Mouse (Mus musculus) c-Kit-positive CD71-positive TER-119-negative erythroid progenitor cells, embryonic 14.5 days (primary cell): ENCODE data around the gene Fto.

Experiments used
- DNase-seq: peaks from one replicate; pipeline ENCODE4 v3.0.0-alpha.2; 2013; ENCODE audit warnings: low read depth

Fto gene

GRCm38 (mm10) chr8:91679451-91679850 lies 366.1 kb downstream of the Fto start:
- no peak for DNase-seq

DNA sequence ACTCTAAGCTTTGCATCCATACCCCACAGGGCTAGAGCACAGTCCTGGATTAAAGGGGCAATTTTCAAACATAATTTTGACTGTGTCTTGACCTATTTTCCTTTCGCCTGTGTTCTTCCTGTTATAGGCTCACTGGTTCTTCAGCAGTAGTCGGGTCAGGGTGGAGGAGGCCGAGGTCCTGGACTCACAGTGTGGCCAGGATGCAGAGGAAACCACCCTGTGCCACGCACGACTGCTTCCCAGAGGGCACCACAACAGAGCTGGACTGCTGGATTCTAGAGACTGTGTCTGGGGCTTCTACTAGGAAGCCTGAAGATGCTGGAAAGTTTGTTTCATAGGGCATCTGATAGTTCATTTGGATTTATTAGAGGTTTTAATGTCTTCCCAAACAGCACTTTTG lies 366.8 kb downstream of the Fto start:
- no peak for DNase-seq

DNA sequence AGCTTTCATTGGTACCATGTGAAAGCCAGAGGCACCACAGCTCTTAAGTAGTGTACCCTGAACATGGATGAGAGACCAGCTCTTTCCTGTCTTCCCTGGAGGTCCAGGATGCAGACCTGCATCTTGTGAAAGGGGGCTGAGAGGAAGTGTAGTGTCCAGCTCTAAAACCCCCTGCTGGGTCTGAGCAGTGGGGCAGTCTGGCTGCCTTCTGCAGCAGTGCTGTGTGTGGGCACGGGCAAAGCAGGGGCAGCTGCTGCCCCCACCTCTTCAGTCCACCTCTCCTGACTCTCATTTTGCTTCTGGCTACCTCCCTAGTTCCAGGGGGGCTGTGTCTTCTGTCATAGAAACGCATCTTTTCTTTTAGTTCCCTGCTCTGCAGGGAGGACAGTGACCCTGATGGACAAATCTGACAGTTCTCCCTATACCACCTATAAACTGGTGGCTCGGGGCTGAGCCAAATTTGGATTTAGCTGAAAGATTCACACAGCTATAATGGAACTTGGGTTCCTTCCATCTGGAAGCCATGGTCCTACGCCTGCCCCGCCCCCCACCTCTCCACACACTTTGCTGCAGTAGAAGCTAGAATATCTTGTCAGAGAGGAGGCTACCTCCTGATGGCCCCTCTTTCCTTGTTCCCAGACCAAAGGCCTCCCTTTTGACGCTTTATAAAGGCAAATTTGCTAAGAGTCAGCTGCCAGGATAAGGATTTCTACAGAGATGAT lies 371.4 kb downstream of the Fto start:
- no peak for DNase-seq

- no peak for DNase-seq
Measured at GRCm38 (mm10) chr8:91685408-91685807, 372.1 kb downstream of the Fto start.

DNA sequence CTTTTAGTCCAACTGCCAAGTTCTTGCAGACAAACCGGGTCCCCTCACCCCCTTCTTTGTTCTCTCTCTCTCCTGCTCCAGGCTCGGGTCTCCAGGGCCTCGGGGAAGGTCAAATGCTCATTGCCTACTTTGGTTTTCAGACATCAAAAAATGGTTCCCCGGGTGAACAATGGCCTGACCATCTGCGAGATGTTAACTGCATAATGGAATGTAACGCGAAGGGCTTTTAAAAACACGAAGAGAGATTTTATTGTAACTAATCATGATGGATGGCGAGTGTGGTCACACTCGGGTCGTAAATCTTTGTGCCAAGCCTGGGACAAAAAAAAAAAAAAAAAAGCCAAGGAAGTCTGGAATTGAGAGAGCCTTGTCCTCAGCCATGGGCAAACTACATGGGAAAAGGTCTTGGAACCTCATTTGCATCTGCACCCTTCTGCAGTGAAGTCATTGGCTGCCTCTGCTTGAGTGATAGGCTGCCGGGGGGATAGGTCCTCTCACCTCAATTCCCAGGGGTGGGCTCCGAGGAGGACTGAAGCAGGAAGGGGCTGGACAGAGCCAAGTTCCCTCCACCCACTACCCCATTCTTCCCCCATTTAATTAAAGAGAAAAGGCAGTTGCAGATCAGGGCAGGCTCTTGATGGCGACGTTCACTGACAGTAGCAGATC lies 378.9 kb downstream of the Fto start:
- no peak for DNase-seq

DNA sequence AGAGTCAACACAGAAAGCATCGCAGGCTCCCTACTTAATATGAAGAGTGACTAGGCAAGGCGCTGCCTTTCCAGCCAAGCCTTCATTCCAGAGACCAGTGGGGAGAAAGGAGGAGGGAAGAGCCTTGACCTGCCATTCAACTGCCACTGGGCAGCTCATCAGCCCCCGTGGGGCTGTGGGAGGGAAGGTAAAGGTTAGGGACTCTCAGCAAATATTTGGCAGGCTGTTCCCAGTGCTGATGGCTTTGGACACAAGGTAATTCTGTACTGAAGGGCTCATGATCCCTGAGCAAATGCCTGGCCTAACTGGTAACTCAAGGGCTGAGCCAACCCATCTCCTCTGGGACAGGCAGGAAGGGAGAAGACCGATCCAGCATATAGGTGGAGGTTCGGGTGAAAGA lies 393.2 kb downstream of the Fto start:
- DNase-seq, result no peak

DNA sequence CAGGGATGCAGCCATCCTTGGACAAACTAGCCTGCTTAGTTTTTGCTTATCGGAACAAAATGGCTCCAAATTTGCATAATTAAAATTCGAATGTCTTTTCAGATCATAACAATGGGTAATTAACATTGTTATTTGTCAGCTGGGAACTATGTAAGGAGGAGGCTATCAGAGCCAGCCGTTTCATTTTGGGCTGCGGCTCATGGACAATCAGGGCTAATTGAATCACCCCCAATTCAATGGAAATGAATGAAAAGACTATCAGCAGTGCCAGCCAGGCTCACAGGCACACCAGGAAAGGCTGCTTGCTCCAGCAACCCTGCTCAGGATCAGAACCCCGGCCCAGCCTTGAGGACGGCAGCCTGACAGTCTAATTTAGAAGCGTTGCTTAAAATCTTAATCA lies 395.3 kb downstream of the Fto start:
- no peak for DNase-seq

DNA sequence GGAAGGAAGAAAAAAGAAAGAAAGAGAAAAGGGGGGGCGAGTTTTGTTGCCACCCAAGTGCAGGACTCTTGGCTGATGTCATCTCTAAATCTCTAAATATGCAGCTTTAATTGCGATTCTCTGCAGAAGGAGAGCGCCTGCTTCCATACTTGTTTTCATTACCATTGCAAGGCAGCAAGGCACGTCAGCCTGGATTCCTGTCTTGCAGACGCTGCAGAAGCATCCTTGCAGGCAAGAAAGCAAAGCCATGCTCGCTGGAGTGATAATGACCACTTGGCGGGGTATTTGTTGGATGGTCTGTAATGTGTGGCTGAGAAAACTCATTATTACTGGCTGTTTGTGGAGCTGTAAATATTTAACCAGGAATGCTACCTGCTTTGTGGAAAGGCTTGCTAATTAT lies 396.4 kb downstream of the Fto start:
- DNase-seq, result no peak

DNA sequence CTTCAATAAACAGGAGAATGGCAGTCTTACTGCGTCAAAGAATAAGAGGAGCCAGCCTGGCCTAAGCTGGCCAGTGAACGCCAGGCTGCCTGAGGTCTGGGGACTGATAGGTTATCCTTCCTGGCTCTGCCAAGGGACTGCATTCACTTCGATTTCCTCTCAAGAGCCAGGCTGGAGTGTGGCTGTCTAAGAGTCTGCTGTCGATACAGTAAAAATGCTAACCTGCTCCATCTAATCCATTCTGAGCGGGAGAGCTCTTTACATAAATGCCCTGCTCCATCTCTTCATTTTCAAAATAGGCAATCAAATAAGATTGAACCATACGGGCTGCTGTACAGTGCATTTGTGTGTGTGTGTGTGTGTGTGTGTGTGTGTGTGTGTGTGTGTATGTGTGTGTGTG lies 397.9 kb downstream of the Fto start:
- no peak for DNase-seq

DNA sequence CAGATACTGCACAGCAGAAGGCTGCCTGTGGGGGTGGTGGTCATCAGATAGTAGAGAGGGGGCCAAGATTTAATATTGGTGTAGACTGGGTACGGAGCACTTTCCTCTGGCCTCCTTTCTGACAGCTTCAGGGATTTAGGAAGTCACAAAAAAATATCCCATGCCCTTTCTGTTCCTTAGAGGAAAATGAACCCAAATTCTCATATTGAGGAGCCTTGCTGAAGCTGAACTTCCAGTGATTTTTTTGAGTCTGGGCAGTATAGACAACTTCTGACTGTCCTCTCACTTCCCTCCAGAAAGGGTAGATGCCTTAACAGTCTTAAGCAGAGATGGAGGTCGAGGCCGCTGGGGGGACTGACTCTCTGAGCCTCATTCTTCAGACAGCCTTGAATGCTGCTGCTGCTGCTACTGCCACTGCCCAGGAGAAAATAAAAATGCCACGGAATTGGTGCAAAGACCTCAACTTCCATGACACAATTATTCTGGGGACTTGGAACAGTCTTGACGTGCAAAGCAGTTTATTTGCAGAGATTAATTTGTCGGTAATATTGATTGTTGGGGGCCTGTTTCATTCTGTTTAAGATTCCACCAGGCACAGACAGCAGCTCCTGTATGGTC lies 398.8 kb downstream of the Fto start:
- DNase-seq, result no peak

- DNase-seq, result no peak
Measured at GRCm38 (mm10) chr8:91712731-91713569, 399.6 kb downstream of the Fto start.

DNA sequence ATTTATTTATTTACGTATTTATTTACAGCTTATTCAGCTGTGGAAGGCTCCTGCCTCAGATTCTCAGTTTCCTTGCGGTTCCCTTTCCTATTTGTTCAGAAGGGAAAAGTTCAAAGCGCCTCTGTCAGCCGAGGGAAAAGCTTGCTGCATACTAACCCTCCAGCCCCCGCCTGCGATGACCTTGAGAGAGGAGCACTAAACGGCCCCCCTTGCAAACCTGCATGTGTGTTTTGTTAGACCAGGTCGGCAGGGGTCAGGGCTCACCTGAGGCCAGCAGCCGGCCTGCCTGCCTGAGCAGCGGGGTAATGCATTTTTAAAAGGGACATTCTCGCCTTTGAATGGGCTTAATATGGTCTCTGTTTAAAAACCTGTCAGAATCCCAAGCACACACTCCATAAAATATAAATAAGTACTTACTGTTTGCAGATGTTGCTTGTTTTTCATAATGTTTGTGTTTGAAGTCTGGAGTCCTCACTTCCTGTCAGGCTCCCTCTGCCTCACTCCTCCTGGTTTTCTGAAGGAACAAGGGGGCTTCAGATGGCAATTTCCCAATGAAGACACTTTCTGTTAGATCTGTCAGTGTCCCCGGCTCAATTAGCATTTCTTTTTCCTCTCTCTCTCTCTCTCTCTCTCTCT lies 400.5 kb downstream of the Fto start:
- DNase-seq, result no peak

- no peak for DNase-seq
Measured at GRCm38 (mm10) chr8:91714733-91715132, 401.4 kb downstream of the Fto start.

GRCm38 (mm10) chr8:91715387-91716085 lies 402.2 kb downstream of the Fto start:
- DNase-seq, result no peak
